Mouse (Mus musculus): ENCODE results near the gene Foxa3.
A peak's percentile ranks its signal among the peaks of the same experiment; 100 is the strongest.
"Not testable (repeated sequence)": the region's sequence is repeated elsewhere in the genome, so short reads cannot be mapped to it uniquely, and the experiment has no call there.

The Foxa3 gene

GRCm38 (mm10) chr7:19023357-19023814, at the start of gene Foxa3:
Foxa3 (minus strand) TSS chr7:19023538.
- DNase-seq (ENCODE audit: extremely low read depth, low read depth) = no peak

DNA sequence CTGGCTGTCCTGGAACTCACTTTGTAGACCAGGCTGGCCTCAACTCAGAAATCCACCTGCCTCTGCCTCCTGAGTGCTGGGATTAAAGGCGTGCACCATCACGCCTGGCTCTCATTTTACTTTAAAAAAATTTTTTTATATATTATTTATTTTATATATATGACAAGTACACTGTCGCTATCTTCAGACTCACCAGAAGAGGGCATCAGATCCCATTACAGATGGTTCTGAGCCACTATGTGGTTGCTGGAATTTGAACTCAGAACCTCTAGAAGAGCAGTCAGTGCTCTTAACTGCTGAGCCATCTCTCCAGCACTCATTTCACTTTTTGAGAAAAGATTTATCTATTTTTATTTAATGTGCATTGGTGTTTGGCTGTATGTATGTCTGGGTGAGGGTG, 47.7 kb upstream of the Foxa3 start:
- not testable (repeated sequence) for DNase-seq (ENCODE audit: extremely low read depth, low read depth)

DNA sequence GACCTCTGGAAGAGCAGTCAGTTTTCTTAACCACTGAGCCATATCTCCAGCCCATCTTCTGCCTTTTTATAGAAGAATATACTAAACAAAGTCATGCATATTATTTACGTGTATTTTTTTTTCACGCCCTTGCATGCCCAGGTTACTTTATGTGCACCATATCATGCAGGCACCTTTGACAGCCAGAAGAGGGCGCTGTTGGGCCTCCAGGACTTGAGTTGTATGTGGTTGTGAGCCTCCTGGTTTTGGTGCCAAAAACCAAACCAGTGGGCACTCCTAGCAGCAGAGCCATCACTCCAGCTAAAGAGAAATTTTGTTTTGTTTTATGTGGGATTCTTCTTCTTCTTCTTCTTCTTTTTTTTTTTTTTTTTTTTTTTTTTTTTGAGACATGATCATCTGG, 46.2 kb upstream of the Foxa3 start:
- peak; percentile 36 for DNase-seq (ENCODE audit: extremely low read depth, low read depth)

- peak; percentile 57 for DNase-seq (ENCODE audit: extremely low read depth, low read depth)
Observed at GRCm38 (mm10) chr7:19068707-19069106, 45.4 kb upstream of the Foxa3 start.

DNA sequence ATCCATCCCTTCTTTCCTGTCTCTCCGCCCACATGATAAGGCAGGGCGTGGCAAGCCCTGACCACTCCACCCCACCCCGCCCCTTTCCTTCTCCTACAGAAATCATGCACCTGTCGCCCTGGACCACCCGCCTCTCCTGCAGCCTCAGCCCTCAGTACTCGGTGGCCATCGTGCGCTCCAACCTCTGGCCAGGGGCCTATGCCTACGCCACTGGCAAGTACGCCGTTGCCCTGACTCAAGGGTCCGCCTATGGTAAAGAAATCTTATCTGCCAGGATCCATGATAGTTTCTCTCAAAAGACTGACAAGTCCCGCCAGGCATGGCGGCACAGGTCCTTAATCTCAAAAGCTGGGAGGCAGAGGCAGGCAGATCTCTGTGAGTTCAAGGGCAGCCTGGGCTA, 44.6 kb upstream of the Foxa3 start:
- DNase-seq (ENCODE audit: extremely low read depth, low read depth) = no peak

DNA sequence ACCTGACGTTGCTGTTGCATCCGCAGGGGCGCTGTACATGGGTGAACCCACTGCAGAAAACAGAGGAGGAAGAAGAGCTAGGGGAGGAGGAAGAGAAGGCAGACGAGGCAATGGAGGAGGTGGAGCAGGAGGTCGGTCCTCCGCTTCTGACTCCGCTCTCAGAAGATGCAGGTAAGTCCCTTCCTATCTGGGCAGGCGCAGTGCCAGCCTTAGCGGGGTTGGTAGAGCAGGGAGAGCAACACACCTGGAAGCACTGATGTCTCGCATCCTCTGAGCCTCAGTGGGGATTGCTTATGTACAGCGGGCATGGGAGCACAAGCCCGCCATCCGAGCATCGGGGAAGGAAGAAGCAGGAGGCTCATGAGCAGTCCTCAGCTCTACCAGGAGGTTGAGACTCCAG, 43.7 kb upstream of the Foxa3 start:
- DNase-seq (ENCODE audit: extremely low read depth, low read depth) = no peak

DNA sequence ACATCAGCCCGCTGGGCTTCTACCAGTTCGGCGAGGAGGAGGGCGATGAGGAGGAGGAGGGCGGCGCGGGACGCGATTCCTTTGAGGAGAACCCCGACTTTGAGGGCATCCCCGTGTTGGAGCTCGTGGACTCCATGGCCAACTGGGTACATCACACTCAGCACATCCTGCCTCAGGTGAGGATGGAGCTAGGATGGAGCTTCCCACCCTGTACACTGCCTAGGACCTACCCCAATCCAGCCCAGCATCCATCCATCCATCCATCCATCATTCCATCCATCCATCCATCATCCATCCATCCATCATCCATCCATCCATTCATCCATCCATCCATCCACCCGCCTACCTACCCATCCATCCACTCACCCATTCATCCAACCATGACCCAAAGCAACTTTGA, 42.6 kb upstream of the Foxa3 start:
- no peak for DNase-seq (ENCODE audit: extremely low read depth, low read depth)

DNA sequence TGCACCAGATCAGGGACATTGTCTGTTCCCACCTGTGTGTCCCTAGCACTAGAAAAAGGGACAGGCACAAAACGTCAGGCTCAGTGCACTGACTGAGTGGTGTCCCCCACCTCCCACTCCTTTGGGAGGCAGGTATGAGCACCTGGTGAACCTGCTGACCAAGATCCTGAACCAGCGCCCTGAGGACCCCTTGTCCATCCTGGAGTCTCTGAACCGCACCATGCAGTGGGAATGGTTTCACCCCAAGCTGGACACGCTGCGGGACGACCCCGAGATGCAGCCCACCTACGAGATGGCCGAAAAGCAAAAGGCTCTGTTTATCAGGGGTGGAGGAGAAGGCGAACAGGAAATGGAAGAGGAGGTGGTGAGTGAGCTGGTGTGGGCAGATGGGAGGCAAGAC, 34.1 kb upstream of the Foxa3 start:
- DNase-seq (ENCODE audit: extremely low read depth, low read depth) = no peak

DNA sequence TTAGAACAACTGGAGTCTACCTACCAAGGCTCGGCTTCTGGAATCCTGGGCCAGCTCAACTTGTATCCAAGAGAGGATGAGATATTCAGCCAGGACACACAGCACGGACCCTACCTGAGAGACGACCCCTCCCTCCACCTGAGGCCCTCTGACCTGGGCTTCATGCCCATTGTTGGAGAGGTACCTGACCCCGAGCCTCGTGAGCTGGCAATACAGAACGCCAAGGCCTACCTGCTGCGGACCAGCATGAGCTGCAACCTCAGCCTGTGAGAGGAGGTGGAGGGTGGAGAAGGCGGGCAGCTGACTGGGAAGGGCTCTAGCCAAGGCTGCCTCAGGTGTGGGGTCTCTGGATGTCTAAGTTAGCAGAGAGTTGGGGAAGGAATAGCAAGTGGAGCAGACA, 31.8 kb upstream of the Foxa3 start:
- DNase-seq (ENCODE audit: extremely low read depth, low read depth) = no peak

- no peak for DNase-seq (ENCODE audit: extremely low read depth, low read depth)
Observed at GRCm38 (mm10) chr7:19054777-19055076, 31.4 kb upstream of the Foxa3 start.

GRCm38 (mm10) chr7:19054047-19054776, 30.9 kb upstream of the Foxa3 start, which contains the start of gene Rsph6a:
Rsph6a (plus strand) TSS chr7:19054690.
- DNase-seq (ENCODE audit: extremely low read depth, low read depth) = no peak

DNA sequence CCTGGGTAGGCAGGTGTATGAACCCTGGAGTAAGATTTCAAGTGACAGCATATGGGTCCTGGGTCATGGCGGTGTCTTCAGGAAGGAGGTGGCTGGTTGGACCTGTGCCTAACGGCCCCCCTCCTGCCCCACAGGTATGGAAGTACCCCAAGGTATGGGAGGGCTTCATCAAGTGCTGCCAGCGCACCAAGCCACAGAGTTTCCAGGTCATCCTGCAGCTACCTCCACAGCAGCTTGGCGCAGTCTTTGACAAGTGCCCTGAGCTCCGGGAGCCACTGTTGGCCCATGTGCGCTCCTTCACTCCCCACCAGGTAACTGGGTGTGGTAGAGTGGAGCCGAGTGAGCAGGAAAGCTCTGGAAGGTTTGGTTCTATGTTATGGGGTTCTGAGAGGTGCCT, 29.8 kb upstream of the Foxa3 start:
- DNase-seq (ENCODE audit: extremely low read depth, low read depth) = no peak

DNA sequence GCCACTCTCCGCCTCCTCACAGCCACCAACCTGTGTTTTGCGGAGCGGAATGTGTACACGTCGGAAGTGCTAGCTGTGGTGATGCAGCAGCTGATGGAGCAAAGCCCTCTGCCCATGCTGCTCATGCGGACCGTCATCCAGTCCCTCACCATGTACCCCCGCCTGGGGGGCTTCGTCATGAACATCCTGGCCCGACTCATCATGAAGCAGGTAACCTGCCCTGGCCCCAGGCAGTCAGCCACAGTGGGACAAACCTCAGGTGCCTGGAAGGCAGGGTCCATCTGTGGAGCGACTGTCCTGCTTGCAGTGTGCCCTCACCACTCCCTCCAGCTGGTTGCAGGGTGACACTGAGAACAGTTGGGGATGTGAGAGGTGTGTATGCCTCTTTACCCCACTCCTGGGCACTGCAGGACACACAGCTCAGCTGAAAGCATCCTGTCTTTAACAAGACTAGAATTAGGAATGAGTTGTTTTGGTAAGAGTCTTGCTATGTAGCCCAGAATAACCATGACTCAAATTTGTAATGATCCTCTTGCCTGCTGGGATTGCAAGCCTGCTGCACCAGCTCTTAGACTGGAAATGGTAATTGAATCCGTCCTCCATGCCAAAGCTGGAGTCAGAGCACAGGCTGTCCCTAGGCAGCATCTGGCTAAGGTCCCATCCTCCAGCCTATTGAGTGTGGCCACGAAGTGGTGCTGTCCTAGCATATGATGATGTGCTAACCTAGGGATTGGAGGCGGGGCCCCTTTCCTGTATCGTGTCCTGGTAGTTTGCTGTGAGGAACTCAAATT, 29.2 kb upstream of the Foxa3 start:
- no peak for DNase-seq (ENCODE audit: extremely low read depth, low read depth)

DNA sequence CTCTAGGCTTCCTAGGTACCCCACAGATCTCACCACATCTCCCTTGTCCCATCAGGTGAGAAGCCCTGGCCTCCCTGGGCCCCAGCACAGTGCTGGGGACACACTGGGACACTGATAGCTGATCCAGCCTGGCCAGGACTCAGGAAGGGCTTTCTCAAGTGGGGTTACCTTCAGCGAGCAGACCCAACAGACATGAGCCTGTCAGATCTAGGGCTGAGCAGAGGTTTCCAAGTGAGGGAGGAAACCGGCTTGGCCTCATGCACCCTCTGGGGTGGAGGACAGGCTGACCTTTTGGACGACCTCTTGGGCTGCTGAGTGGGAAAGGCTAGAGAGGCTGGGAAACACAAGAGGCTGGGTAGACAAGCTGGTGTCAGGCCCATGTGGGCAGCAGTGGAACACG, 27.8 kb upstream of the Foxa3 start:
- DNase-seq (ENCODE audit: extremely low read depth, low read depth) = no peak

DNA sequence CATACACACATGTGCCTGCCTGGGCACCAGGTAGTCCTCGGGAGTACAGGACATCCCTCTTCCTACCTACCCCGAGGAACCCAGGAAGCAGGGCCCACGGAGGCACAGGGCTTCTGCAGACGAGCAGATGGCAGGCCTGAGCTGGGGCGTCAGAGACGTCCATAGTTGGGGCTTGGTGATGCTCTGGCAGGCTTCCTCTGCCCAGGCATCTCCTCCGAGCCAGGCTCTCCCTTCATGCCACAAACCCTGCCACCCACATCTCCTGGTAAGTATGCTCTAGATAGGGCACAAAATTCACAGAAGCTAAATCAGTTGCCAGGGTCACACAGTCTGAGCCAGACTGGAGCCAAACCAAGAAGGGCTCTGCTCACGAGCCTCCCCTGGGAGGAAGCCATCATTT, 26.8 kb upstream of the Foxa3 start:
- DNase-seq (ENCODE audit: extremely low read depth, low read depth) = no peak

DNA sequence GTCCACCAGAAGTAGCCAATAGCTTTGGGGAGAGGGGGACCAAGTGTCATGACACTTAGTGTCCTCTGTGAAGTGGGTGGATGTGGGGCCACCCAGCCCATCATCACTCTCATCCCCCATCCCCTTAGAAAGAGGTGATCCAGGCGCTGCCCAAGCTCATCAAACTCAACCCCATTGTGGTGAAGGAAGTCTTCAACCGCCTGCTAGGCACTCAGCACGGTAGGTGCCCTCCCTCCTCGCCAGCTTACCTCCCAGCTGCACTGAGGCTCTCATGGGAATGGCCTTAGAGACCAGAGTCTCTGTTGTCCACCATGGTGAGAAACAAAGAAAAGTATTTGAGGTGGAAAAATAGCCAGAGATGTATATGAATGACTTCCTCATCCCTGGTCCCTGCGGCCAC, 25.9 kb upstream of the Foxa3 start:
- no peak for DNase-seq (ENCODE audit: extremely low read depth, low read depth)

DNA sequence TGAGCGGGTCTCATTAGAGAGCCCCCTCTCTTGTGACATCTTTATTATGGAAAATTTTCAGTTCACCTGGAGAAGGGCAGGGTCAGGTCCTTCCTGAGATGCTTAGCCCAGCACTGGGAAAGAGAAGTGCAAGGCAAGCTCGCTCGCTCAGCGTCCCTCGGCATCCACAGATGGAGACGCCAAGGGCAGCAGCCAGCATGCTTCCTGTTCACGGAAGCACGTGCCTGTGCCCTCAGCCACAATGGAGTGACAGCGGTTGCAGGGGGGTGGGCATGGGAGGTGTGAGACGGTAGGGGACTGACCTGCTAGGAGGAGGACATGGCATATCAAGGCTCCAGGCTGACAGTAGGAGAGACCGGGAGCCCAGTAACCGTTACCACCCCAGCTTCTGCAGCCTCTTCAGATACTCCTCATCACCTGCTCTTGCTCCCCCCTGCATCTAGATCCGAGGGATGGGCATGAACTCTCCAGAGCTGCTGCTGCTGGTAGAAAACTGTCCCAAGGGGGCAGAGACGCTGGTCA, 24.7 kb upstream of the Foxa3 start:
- no peak for DNase-seq (ENCODE audit: extremely low read depth, low read depth)

DNA sequence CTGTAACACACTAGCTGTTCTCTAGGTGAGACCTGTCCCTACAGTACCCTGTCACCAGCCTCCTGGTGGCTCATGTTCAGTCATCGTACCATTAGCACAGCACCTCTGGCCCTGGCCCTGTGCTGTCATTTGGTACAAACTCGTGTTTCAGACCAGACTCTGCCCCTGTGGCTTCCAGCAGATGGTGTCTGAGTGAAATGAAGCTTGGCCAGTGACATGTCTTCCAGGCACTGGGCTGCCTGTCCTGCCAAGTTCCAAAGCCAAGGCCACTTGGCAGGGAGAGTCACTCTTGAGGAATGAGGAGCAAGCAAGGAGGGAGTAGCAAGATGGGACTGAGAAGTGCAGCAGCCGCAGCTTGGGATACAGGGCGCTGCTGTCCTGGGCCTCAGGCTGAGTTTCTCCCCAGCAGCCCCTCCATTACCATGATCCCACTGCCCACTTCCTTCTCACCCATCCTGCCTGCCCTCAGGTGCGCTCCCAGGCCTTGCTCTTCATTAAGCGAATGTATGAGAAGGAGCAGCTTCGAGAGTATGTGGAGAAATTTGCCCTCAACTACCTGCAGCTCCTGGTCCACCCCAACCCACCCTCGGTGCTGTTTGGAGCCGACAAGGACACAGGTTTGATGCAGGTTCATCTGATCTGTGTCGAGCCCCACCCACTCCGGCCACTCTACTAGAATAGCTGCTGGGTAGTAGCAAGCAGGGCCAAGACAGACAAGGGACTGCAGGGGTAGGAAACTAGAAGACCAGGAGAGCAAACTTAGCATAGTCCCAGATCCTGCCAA, 23.1 kb upstream of the Foxa3 start:
- DNase-seq (ENCODE audit: extremely low read depth, low read depth) = no peak

- no peak for DNase-seq (ENCODE audit: extremely low read depth, low read depth)
Observed at GRCm38 (mm10) chr7:19044616-19045015, 21.3 kb upstream of the Foxa3 start.

GRCm38 (mm10) chr7:19031641-19032040, 8.3 kb upstream of the Foxa3 start:
- DNase-seq (ENCODE audit: extremely low read depth, low read depth) = no peak

- no peak for DNase-seq (ENCODE audit: extremely low read depth, low read depth)
Observed at GRCm38 (mm10) chr7:19029084-19029653, 5.8 kb upstream of the Foxa3 start.

DNA sequence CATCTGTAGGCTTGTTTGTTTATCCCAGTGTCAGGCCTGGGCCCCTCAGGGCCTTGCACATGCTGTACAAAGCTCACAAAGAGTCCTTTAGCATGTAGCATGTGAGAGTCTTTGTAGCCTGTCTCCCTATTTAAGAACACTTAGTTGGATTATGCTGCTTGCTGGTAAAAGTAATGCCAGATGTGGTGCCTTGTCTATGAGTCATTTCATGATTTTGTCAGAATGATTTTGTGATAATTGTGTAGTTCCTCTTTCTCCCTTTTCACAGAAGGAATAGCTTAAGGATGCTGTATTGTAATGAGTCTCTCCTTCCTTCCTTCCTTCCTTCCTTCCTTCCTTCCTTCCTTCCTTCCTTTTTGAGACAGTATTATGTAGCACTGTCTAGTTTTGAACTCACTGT, 4.7 kb upstream of the Foxa3 start:
- no peak for DNase-seq (ENCODE audit: extremely low read depth, low read depth)

Measured in MEL-GATA-1-ER (cell line).